ENCODE assay signal across 25 mouse cellular contexts in genomic region chr9:120064317-120064716, GRCm38 (mm10). TPM values are rescaled to one million over a fixed set of nuclear protein-coding genes. Genes with fewer than 3 reads are reported as not detected.
"Had no signal": no experiment of that assay in that cellular context is flagged by ENCODE, and none has a peak within 500 bp of the region (broad histone marks: within the 10 kb centered on the region; RNA-seq: fewer than 3 reads in every experiment).

No protein-coding gene starts in this region.

- H3K9me3 ChIP-seq: midbrain, embryonic 10.5 days; midbrain, embryonic 12.5 days; neural tube, embryonic 13.5 days; neural tube, embryonic 15.5 days had no signal

- H3K4me1 ChIP-seq: midbrain, embryonic 12.5 days; neural tube, embryonic 13.5 days; neural tube, embryonic 15.5 days had no signal

- H3K4me2 ChIP-seq: lung, embryonic 14.5 days; midbrain, embryonic 12.5 days; neural tube, embryonic 13.5 days; neural tube, embryonic 15.5 days had no signal

- H3K9ac ChIP-seq: lung, embryonic 14.5 days; midbrain, embryonic 12.5 days; neural tube, embryonic 13.5 days; neural tube, embryonic 15.5 days had no signal

- H3K27ac ChIP-seq: macrophage; midbrain, embryonic 10.5 days; midbrain, embryonic 12.5 days; neural tube, embryonic 13.5 days; neural tube, embryonic 15.5 days had no signal

- H3K27me3 ChIP-seq: midbrain, embryonic 12.5 days; neural tube, embryonic 13.5 days; neural tube, embryonic 15.5 days had no signal

- DNase-seq: lung, adult 18-20 months; lung, embryonic 14.5 days; lung, postnatal 10 days; lung, postnatal 36 days; midbrain, embryonic 14.5 days; retina, postnatal 1 day; right cerebral cortex, adult 18-20 months; right cerebral cortex, postnatal 25 days; right cerebral cortex, postnatal 4 days; spleen, adult 18-20 months; thymus, adult 18-20 months; thymus, postnatal 14 days; thymus, postnatal 36 days had no signal

- H3K4me3 ChIP-seq: midbrain, embryonic 10.5 days; midbrain, embryonic 12.5 days; myocyte; neural tube, embryonic 13.5 days; neural tube, embryonic 15.5 days had no signal

- H3K36me3 ChIP-seq: midbrain, embryonic 10.5 days; midbrain, embryonic 12.5 days; neural tube, embryonic 13.5 days; neural tube, embryonic 15.5 days had no signal

- ATAC-seq: midbrain, embryonic 16.5 days had no signal

RNA-seq across cellular contexts. Expression of gene Cx3cr1, which starts 5.4 kb away (rescaled TPM):
- polyA plus RNA-seq: myocyte had no signal

RNA-seq across cellular contexts. Expression of gene Ccr8, which starts 27.6 kb away (rescaled TPM):
- total RNA-seq: megakaryocyte, adult 5-6 weeks; megakaryocyte-erythroid progenitor cell, adult 5-6 weeks had no signal
- polyA plus RNA-seq: macrophage; midbrain, embryonic 10.5 days; midbrain, embryonic 12.5 days; midbrain, embryonic 14.5 days; midbrain, embryonic 16.5 days; myocyte; neural tube, embryonic 11.5 days; neural tube, embryonic 13.5 days; neural tube, embryonic 15.5 days had no signal

RNA-seq across cellular contexts. Expression of gene Xirp1, which starts 40.9 kb away (rescaled TPM):
- total RNA-seq: megakaryocyte, adult 5-6 weeks; megakaryocyte-erythroid progenitor cell, adult 5-6 weeks had no signal
- polyA plus RNA-seq: macrophage; midbrain, embryonic 10.5 days; midbrain, embryonic 12.5 days; midbrain, embryonic 14.5 days; midbrain, embryonic 16.5 days; small intestine, adult 2 months; thymus, postnatal 0 days had no signal
